Mouse (Mus musculus) kidney, postnatal 0 days (tissue): ENCODE measurements around the gene Six2. TPM values are rescaled to one million over a fixed set of nuclear protein-coding genes. Genes with fewer than 3 reads are reported as not detected.
A peak's percentile ranks its signal among the peaks of the same experiment; 100 is the strongest.

Experiments
- ATAC-seq: fragments of 200-750 bp; cut with Nextera tagmentation; replicated peaks from 2 replicates; pipeline ENCODE4 v1.8.0; 2017; ENCODE audit warnings: low read depth, moderate number of reproducible peaks, moderate TSS enrichment, moderate library complexity; ENCODE audit not compliant: low FRiP score
- DNase-seq: peaks from one replicate; pipeline ENCODE4 v3.0.0-alpha.2; 2016; ENCODE audit warnings: low spot score
- H3K27ac ChIP-seq: fragments of 300-500 bp; sonication (generic); 2 replicates; pipeline ENCODE4 v1.5.1; 2014; ENCODE audit warnings: mild to moderate bottlenecking
- H3K27me3 ChIP-seq: fragments of 300-500 bp; sonication (generic); 2 replicates; pipeline ENCODE4 v1.6.1; 2014; ENCODE audit warnings: low read length, mixed read lengths; ENCODE audit not compliant: insufficient read depth
- H3K36me3 ChIP-seq: fragments of 300-500 bp; sonication (generic); 2 replicates; pipeline ENCODE4 v1.6.1; 2014; ENCODE audit warnings: low read length, mixed read lengths; ENCODE audit not compliant: insufficient read depth
- H3K4me1 ChIP-seq: fragments of 300-500 bp; sonication (generic); replicated peaks from 2 replicates; pipeline ENCODE4 v1.6.1; 2014; ENCODE audit warnings: antibody characterized with exemption, low read length, mixed read lengths; ENCODE audit not compliant: insufficient read depth
- H3K4me2 ChIP-seq: fragments of 300-500 bp; sonication (generic); 2 replicates; pipeline ENCODE4 v1.6.1; 2014; ENCODE audit warnings: mild to moderate bottlenecking, low read length, moderate library complexity, mixed read lengths
- H3K4me3 ChIP-seq: fragments of 300-500 bp; sonication (generic); replicated peaks from 2 replicates; pipeline ENCODE4 v1.5.1; 2014; ENCODE audit warnings: low read depth, low read length
- H3K9ac ChIP-seq: fragments of 300-500 bp; sonication (generic); 2 replicates; pipeline ENCODE4 v1.6.1; 2014; ENCODE audit warnings: low read depth, low read length
- H3K9me3 ChIP-seq: fragments of 300-500 bp; sonication (generic); replicated peaks from 2 replicates; pipeline ENCODE4 v1.6.1; 2016; ENCODE audit warnings: low read length, inconsistent platforms, mixed read lengths
- CTCF ChIP-seq: IDR thresholded peaks from 2 replicates; pipeline ENCODE4 v1.5.1; 2016; ENCODE audit warnings: antibody characterized with exemption, low read depth, mild to moderate bottlenecking, moderate library complexity
- WGBS: fragments of 180-500 bp; shearing (Covaris S2); extraction: QIAGEN DNeasy Blood & Tissue Kit; methylation state at CpG from one replicate; pipeline ENCODE4 v1.1.7; 2014; 5-methylcytosine and 5-hydroxymethylcytosine counted together
- polyA plus RNA-seq: library from polyadenylated mRNA; unstranded; fragments of >200 nt; fragmentation: Nextera tagmentation; extraction: Ambion mirVana; gene quantifications from 2 replicates; pipeline ENCODE4 v1.2.1, GENCODE M21; 2015

Gene Six2
- polyA plus RNA-seq, 1 experiment from 2014 or later = 18.9 TPM

- no peak overlapping the region for H3K4me3 ChIP-seq
- H3K9ac ChIP-seq = no peak overlapping the region
- no peak for TF ChIP-seq CTCF
- H3K4me1 ChIP-seq = no peaks in the 10 kb centered on the region
- 75% methylated on average over 4 of the region's 4 CpGs for whole genome bisulfite sequencing
- H3K27ac ChIP-seq = no peak overlapping the region
- H3K4me2 ChIP-seq = no peak overlapping the region
- peaks cover 9% of the 10 kb centered on the region; the same call in 1 of the 2 replicates for H3K27me3 ChIP-seq
- H3K9me3 ChIP-seq = no peaks in the 10 kb centered on the region
- DNase-seq (no peak), ATAC-seq (no peak)
- no peaks in the 10 kb centered on the region for H3K36me3 ChIP-seq
Observed at GRCm38 (mm10) chr17:85700028-85700427, 12.0 kb upstream of the Six2 start.

- 68% methylated on average over 6 of the region's 6 CpGs for WGBS
- ATAC-seq = no peak
- no peaks in the 10 kb centered on the region for H3K4me1 ChIP-seq
- TF ChIP-seq CTCF = no peak
- H3K36me3 ChIP-seq = no peaks in the 10 kb centered on the region
- no peak overlapping the region for H3K27ac ChIP-seq
- DNase-seq = no peak
- H3K27me3 ChIP-seq = peaks cover 21% of the 10 kb centered on the region
- H3K9me3 ChIP-seq = no peaks in the 10 kb centered on the region
- no peak overlapping the region for H3K9ac ChIP-seq
- no peak overlapping the region for H3K4me3 ChIP-seq
- no peak overlapping the region for H3K4me2 ChIP-seq
Observed at GRCm38 (mm10) chr17:85698643-85699042, 10.6 kb upstream of the Six2 start.

GRCm38 (mm10) chr17:85697976-85698375 is 9.9 kb upstream of the Six2 start:
- no peak overlapping the region for H3K9ac ChIP-seq
- H3K4me3 ChIP-seq = no peak overlapping the region
- no peak overlapping the region for H3K27ac ChIP-seq
- no peaks in the 10 kb centered on the region for H3K9me3 ChIP-seq
- H3K36me3 ChIP-seq = no peaks in the 10 kb centered on the region
- peaks cover 26% of the 10 kb centered on the region for H3K27me3 ChIP-seq
- no peaks in the 10 kb centered on the region for H3K4me1 ChIP-seq
- TF ChIP-seq CTCF = no peak
- H3K4me2 ChIP-seq = no peak overlapping the region
- no peak for ATAC-seq
- DNase-seq = no peak
- WGBS = 75% methylated on average over 1 of the region's 1 CpGs

GRCm38 (mm10) chr17:85694499-85694898 is 6.4 kb upstream of the Six2 start:
- DNase-seq (no peak), ATAC-seq (no peak)
- Histone ChIP-seq H3K4me2 (no peak overlapping the region), H3K9me3 (no peaks in the 10 kb centered on the region), H3K36me3 (no peaks in the 10 kb centered on the region), H3K9ac (no peak overlapping the region), H3K4me3 (0 out of 2 replicates have a peak overlapping the region, but pooled peaks have one; percentile 5), H3K4me1 (no peaks in the 10 kb centered on the region), H3K27ac (no peak overlapping the region), H3K27me3 (peaks cover 56% of the 10 kb centered on the region)
- 68% methylated on average over 6 of the region's 6 CpGs for WGBS
- peak; percentile 46 for TF ChIP-seq CTCF

- Histone ChIP-seq H3K36me3 (no peaks in the 10 kb centered on the region), H3K27ac (no peak overlapping the region), H3K9me3 (no peaks in the 10 kb centered on the region), H3K27me3 (peaks cover 66% of the 10 kb centered on the region), H3K4me3 (peak overlapping the region; percentile 22; the same call in 1 of the 2 replicates), H3K4me1 (no peaks in the 10 kb centered on the region; the same call in 1 of the 2 replicates), H3K4me2 (peak overlapping the region; percentile 9; the same call in 1 of the 2 replicates), H3K9ac (no peak overlapping the region)
- ATAC-seq (no peak), DNase-seq (no peak)
- WGBS = 6% methylated on average over 9 of the region's 9 CpGs
- TF ChIP-seq CTCF = no peak
Observed at GRCm38 (mm10) chr17:85693101-85693500, 5.0 kb upstream of the Six2 start.

- TF ChIP-seq CTCF = no peak
- peaks cover 70% of the 10 kb centered on the region for H3K27me3 ChIP-seq
- H3K4me1 ChIP-seq = peaks cover 5% of the 10 kb centered on the region; the same call in 1 of the 2 replicates
- no peaks in the 10 kb centered on the region for H3K36me3 ChIP-seq
- ATAC-seq (no peak), DNase-seq (no peak)
- H3K4me2 ChIP-seq = peak overlapping the region; percentile 27
- no peaks in the 10 kb centered on the region for H3K9me3 ChIP-seq
- no peak overlapping the region; the same call in 1 of the 2 replicates for H3K27ac ChIP-seq
- peak overlapping the region; percentile 22 for H3K4me3 ChIP-seq
- 0 out of 2 replicates have a peak overlapping the region, but pooled peaks have one; percentile 35 for H3K9ac ChIP-seq
- WGBS = 6% methylated on average over 23 of the region's 23 CpGs
Observed at GRCm38 (mm10) chr17:85692594-85692993, 4.5 kb upstream of the Six2 start.
